Mouse (Mus musculus) T-helper 1 cell (primary cell): ENCODE data around the gene Gm13090.

Experiments used
- in situ Hi-C: fragments of 300-600 bp; cut with MboI, MseI; formaldehyde crosslinking; loops from one replicate; pipeline ENCODE4 v1.15.1; 2025; ENCODE audit warnings: high pct_unique_total_duplicates

Gene Gm13090

DNA sequence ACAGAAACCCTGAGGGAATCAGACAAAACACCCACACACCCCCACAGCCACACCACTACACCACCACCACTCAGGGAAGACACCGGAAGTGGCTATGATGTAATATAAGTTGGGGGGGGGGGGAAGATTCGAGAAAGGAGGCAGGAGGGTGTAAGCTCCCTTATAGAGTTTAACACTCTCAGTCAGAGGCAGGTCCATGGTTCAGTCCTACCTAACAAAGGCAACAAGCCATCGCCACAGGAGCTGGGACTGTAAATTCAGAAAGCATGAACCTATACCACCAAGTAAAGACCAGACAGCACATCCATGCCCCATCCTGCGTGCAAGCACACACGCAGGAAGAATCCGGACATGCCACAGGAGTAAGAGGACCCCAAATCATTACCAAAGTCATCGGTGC lies at the start of gene Gm13090:
Gene Gm13090, plus strand, starts transcription at position 301 of the 400 bp plus-strand sequence.
- in situ Hi-C loops = no loop called here

DNA sequence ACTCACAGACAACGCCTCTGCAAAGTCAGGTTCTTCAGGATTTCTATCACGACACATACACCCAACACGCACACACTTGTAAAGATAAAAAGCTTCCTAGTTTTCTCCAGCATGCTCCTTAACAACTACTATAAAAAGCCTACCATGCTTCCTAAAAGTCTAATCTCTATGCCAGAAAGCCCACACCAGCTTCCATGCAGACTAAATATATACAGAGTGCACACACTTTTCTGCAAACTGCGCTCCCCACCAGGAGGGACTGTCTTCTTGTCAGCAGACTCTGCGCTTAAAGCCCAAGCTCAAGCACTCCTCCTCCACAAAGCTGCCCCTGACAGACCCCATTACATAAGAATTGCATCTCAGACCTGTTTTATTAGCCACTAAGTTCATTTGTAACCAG lies 47.9 kb upstream of the Gm13090 start:
- in situ Hi-C loops = no loop called here

DNA sequence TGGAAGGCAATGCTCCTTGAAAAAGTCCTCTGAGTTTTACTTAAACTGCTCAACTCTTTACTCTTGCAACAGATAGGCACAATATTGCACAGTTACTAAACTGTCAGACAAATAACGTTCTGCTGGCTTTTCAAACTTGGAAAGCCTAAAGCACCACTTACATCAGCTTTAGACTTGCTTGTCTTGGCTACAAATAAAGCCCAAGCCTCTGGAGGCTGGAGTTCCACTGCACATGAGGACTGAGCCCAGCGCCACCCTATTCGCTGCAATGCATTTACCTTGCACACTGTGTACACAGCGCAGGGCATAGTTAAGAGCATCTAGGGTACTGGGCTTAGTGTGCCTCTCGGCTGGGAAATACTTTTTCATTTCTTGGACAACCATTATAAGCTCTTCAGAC lies 46.1 kb upstream of the Gm13090 start:
- in situ Hi-C loops = no loop called here

DNA sequence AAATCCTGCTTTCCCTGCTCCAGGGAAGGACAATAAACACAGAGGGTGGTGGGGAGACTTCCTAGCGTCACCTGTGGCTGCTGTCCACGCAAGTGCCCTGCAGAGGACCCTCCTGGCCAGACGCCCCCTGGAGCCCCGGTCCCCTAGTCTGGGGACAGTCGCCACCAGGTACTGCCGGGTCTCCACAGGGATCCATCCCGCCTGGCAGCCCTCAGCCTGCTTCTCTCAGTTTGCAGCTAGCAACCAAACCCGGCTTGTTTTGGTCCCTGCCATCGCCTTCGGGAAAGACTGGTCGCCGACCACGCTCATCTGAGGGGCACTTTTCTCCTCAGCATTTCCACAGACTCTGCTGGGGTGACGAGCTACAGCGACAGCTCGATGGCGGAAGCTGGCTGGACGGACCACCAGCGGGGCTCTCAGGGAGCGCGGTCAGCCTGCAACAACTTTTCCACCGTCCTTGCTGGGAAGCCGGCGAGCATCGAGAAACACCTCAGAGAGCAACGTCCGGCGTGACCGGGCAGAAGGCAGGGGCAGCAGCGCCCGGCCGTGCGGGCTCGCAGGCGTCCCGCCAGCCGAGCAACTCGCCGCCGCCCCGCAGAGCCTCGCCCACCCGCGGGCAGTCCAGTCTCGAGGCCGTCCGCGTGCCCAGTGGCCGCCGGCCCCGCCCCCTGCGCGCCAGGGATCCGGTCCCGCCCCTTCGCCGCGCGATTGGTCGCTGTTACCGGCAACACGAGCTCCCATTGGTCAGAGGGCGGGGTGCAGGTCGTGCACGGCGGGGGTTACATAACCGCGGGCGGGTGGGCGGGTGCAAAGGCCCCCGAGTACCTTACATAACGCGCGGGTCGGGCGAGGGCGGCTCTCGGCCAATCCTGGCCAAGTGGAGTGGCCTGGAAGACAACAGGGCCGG lies 45.1 kb upstream of the Gm13090 start, which contains the start of gene Per3:
Gene Per3, minus strand, starts transcription at position 629 of the 907 bp plus-strand sequence.
- in situ Hi-C loops = no loop called here

GRCm38 (mm10) chr4:151044944-151045570 lies 44.3 kb upstream of the Gm13090 start:
- in situ Hi-C loops = no loop called here

- in situ Hi-C loops = no loop called here
These were observed 42.8 kb upstream of the Gm13090 start for GRCm38 (mm10) chr4:151046524-151046923.

DNA sequence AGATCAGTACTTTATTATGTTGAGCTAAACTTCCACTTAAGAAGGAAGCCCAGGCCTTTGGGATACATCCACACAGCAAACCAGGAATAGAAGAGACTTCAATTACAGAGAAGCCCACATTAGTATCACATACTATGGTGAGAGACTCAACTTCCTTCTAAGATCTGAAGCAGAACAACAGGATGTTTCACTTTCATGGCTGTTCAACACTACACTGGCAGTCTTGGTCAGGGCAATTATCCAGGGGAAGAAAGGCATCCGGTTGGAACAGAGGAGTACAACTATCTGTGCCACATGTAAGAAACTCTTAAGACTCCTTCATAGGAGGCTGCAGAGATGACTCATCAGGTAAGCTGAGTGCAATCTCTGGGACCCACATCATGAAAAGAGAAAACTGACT lies 38.2 kb upstream of the Gm13090 start:
- in situ Hi-C loops = loop anchor here (25.0 kb wide), 1 partner anchor 811 kb away; the partner anchor contains the start of gene Camta1

DNA sequence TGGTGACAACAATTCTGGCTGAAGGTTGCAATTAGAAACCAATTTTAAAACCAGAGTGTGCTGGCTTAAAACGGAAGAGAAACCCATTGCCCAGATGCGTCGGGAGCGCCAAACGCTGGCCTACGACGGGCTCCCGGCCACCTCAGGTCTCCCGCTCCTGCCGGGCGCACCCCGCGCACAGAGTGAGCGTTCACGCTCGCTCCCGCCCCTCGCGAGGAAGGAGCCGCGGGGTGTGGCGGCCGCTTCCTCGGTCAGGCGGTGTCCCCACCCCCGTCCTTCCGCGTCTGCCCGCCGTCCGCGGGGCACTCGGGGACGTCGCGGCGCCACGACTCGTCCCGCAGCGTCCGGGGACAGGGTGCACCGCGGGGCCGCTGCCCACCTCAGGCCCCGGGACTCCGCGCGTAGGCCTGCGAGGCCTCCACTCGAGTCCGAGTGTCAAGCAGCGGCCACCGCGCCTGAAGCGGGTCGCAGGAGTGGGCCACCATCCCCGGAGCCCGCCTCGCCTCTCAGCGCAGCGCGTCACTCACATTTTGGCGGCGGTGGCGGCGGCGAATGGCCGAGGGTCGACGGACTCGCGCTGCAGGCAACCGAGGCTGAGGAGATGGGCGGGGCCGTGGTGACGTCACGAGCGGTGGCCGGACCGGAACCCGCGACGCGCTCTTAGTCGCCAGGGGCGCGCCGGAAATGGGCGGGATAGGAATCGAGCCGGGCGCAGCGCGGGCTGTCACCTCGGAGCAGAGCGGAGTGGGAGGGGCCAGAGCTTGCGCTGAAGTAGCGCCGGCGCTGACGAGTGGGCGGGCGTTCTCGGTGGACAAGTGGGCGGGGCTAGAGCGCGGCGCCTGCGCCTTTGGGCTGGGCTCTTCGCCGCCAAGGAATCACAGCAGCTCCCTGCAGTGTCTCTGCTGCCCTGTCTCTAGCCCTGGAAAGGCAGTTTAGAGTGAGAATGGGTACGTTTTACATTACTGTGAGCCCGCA lies 31.7 kb upstream of the Gm13090 start, which contains the start of gene Vamp3:
Gene Vamp3, minus strand, starts transcription at position 617 of the 975 bp plus-strand sequence.
- in situ Hi-C loops = loop anchor here (25.0 kb wide), 1 partner anchor 805 kb away; the partner anchor contains the start of gene Camta1

- in situ Hi-C loops = loop anchor here (25.0 kb wide), 1 partner anchor 804 kb away; the partner anchor contains the start of gene Camta1
These were observed 30.7 kb upstream of the Gm13090 start for GRCm38 (mm10) chr4:151058634-151059033.

- in situ Hi-C loops = loop anchor here (25.0 kb wide), 1 partner anchor 803 kb away; the partner anchor contains the start of gene Camta1
These were observed 29.8 kb upstream of the Gm13090 start for GRCm38 (mm10) chr4:151059566-151059965.

GRCm38 (mm10) chr4:151068751-151069150 lies 20.6 kb upstream of the Gm13090 start:
- in situ Hi-C loops = loop anchor here (25.0 kb wide), 1 partner anchor 794 kb away; the partner anchor contains the start of gene Camta1

- in situ Hi-C loops = loop anchor here (25.0 kb wide), 1 partner anchor 791 kb away; the partner anchor contains the start of gene Camta1
These were observed 18.4 kb upstream of the Gm13090 start for GRCm38 (mm10) chr4:151070962-151071361.

GRCm38 (mm10) chr4:151073108-151073744 lies 16.1 kb upstream of the Gm13090 start:
- in situ Hi-C loops = loop anchor here (25.0 kb wide), 1 partner anchor 789 kb away; the partner anchor contains the start of gene Camta1

GRCm38 (mm10) chr4:151074817-151075216 lies 14.6 kb upstream of the Gm13090 start:
- in situ Hi-C loops = loop anchor here (5.0 to 25.0 kb wide), 2 partner anchors 67 to 787 kb away; partner anchors contain the start of gene Camta1

GRCm38 (mm10) chr4:151081355-151081754 lies 8.0 kb upstream of the Gm13090 start:
- in situ Hi-C loops = no loop called here

DNA sequence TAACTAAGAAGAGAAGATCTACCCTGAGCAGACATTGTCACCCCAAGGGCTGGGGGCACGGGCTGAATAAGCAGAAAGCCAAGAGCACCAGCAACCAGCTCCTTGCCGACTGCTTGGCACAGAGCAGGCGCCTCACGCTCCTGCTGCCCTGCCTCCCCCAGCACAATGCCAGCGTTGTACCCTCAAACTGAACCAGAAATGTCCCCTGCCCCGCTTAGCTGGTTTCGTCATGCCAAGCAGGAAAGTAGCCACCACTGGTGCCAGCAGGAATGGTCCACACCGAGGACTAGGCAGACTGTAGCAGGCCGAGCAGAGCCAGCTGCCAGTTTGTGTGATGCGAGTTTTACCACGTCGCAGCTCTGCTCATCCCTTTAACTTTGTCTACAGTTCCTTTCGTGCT lies 7.4 kb upstream of the Gm13090 start:
- in situ Hi-C loops = no loop called here

GRCm38 (mm10) chr4:151083027-151083426 lies 6.3 kb upstream of the Gm13090 start:
- in situ Hi-C loops = no loop called here

DNA sequence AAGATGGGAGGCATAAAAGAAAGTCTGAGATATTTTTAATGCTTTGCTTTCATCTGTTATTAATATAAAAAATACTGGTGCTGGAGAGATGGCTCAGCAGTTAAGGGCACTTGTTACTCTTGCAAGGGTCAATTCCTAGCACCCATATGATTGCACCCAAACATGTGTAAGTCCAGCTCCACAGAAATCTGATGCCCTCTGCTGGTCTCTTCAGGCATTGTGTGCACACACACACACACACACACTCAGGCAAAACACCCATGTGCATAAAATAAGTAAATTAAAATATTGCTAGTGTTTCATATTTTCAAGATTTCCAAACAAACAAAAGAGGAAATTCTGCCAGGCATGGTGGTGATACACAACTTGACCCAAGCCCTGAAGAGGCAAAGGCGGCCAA lies 2.0 kb upstream of the Gm13090 start:
- in situ Hi-C loops = no loop called here

GRCm38 (mm10) chr4:151088819-151089218 lies 551 bp upstream of the Gm13090 start:
- in situ Hi-C loops = no loop called here

- in situ Hi-C loops = no loop called here
These were observed 5.8 kb downstream of the Gm13090 start for GRCm38 (mm10) chr4:151095207-151095606.
